ENCODE assay signal across 10 mouse cellular contexts in the genomic region with DNA sequence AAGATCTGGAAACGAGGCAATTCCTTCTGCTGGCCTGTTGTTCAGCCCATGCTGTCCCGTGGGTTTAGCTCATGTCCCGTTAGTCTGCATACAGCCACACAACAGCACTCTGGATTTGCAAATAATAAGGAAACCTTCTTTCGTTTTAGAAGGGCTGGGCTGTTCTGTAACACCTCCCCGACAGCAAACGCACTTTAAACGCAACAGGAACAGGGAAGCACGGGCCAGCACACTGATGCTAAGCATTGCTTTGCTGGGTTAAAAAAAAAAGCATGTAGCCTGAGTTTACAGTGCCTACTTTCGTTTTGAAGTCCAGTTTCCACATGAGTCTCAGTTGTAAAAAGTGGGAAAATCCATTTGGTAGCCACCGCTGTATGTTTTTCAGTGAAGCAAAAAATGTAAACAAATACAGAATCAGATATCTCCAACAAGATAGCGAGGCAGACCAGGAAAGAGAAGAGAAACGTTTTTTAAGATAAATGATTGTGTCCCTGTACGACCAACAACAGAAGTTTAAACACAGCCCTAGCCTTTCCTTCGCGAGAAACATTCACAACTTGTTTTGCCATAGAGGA. TPM values are rescaled to one million over a fixed set of nuclear protein-coding genes. Genes with fewer than 3 reads are reported as not detected.
A peak's percentile ranks its signal among the peaks of the same experiment; 100 is the strongest.
DNase-seq lines count a peak whose midpoint lies in the region; ATAC-seq and TF ChIP-seq lines count a peak whose summit lies in the region.
"Had no signal": no experiment of that assay in that cellular context is flagged by ENCODE, and none has a peak within 500 bp of the region (broad histone marks: within the 10 kb centered on the region; RNA-seq: fewer than 3 reads in every experiment).

No protein-coding gene starts in this region.

- no peak for TF ChIP-seq CTCF in kidney, postnatal 0 days (IDR thresholded peaks at IDR 0.05; ENCODE audit: low read depth)
- no peak for TF ChIP-seq CTCF in layer of hippocampus, adult 2 months (conservative IDR thresholded peaks at IDR 0.05)

- peak overlapping the region; percentile 31 for H3K4me2 ChIP-seq in kidney, postnatal 0 days (ENCODE audit: low read length)
- H3K4me2 ChIP-seq: midbrain, embryonic 12.5 days had no signal

- no peaks in the 10 kb centered on the region for H3K4me1 ChIP-seq in kidney, postnatal 0 days (replicated peaks; ENCODE audit: insufficient read depth, low read length)
- peaks cover 91% of the 10 kb centered on the region for H3K4me1 ChIP-seq in megakaryocyte, embryonic 14.5 days
- H3K4me1 ChIP-seq: midbrain, embryonic 12.5 days had no signal

- no peak overlapping the region for H3K27ac ChIP-seq in kidney, postnatal 0 days
- H3K27ac ChIP-seq in layer of hippocampus, adult 2 months = no peak overlapping the region
- H3K27ac ChIP-seq: midbrain, embryonic 12.5 days had no signal

- no peak for DNase-seq in kidney, postnatal 0 days (ENCODE audit: low spot score)
- no peak for DNase-seq in kidney, adult 11 months
- DNase-seq in MEL-GATA-1-ER (ENCODE audit: extremely low read depth, low read depth) = peak; percentile 49
- DNase-seq in induced T-regulatory cell, adult 2 months (ENCODE audit: low read depth) = peak; percentile 84
- DNase-seq in ovary, adult 18-20 months (ENCODE audit: low spot score) = no peak
- DNase-seq in urinary bladder, adult 18-20 months (ENCODE audit: low spot score in 2 of 2) = no peak
- DNase-seq in layer of hippocampus, adult 2 months (ENCODE audit: low spot score in 2 of 2) = no peak
- DNase-seq: embryo, embryonic 11 days had no signal

- no peak overlapping the region for H3K9ac ChIP-seq in kidney, postnatal 0 days (ENCODE audit: low read depth, low read length)
- H3K9ac ChIP-seq: midbrain, embryonic 12.5 days had no signal

- no peaks in the 10 kb centered on the region for H3K36me3 ChIP-seq in kidney, postnatal 0 days (ENCODE audit: insufficient read depth, low read length)
- peaks cover 98% of the 10 kb centered on the region for H3K36me3 ChIP-seq in megakaryocyte, embryonic 14.5 days (replicated peaks; ENCODE audit: low read length)
- H3K36me3 ChIP-seq: midbrain, embryonic 12.5 days had no signal

- no peak for ATAC-seq in kidney, postnatal 0 days (replicated peaks; ENCODE audit: low FRiP score, low read depth)

- 66% methylated on average over 15 of the region's 15 CpGs for WGBS in kidney, postnatal 0 days

- H3K4me3 ChIP-seq in kidney, postnatal 0 days (replicated peaks; ENCODE audit: low read depth, low read length) = no peak overlapping the region
- H3K4me3 ChIP-seq in megakaryocyte, embryonic 14.5 days (replicated peaks) = peak overlapping the region; percentile 50
- H3K4me3 ChIP-seq in layer of hippocampus, adult 2 months = no peak overlapping the region
- H3K4me3 ChIP-seq: midbrain, embryonic 12.5 days had no signal

- H3K9me3 ChIP-seq in kidney, postnatal 0 days (replicated peaks; ENCODE audit: low read length) = no peaks in the 10 kb centered on the region
- H3K9me3 ChIP-seq in megakaryocyte, embryonic 14.5 days = no peaks in the 10 kb centered on the region
- H3K9me3 ChIP-seq: midbrain, embryonic 12.5 days had no signal

- H3K27me3 ChIP-seq in kidney, postnatal 0 days (ENCODE audit: insufficient read depth, low read length) = no peaks in the 10 kb centered on the region
- no peaks in the 10 kb centered on the region for H3K27me3 ChIP-seq in megakaryocyte, embryonic 14.5 days (replicated peaks)
- H3K27me3 ChIP-seq: midbrain, embryonic 12.5 days had no signal

RNA-seq across cellular contexts. Expression of gene Fyb, which starts 56.6 kb away (rescaled TPM):
- 4.3 and 4.8 TPM in 2 replicates for polyA plus RNA-seq in kidney, postnatal 0 days (2015; fragmentation: Nextera tagmentation; extraction: Ambion mirVana)
- 1,175 and 2,699 TPM in 2 replicates for polyA plus RNA-seq in megakaryocyte, embryonic 14.5 days (2012; ENCODE audit: insufficient read depth, low replicate concordance)
- 10 to 100 TPM in 1 of 2 experiments, 1 to 10 TPM in 1; 4.2 to 10.6 TPM for total RNA-seq in layer of hippocampus, adult 2 months (2021)

Comparison
In these comparisons a context has a peak if more than half of its experiments do, and no peak if none do; other contexts are left out.
1. DNase-seq: peak in MEL-GATA-1-ER (single experiment) and induced T-regulatory cell, adult 2 months (single experiment); none in kidney, postnatal 0 days (single experiment), kidney, adult 11 months (single experiment), ovary, adult 18-20 months (single experiment), urinary bladder, adult 18-20 months (0 of 2) and layer of hippocampus, adult 2 months (0 of 2).
2. RNA of gene Fyb, which starts 56.6 kb away (polyA plus RNA-seq): 1,175 to 2,699 TPM in megakaryocyte, embryonic 14.5 days; 4.3 to 4.8 TPM in kidney, postnatal 0 days; every median in the first group is over 100 times any median in the second.